Mouse (Mus musculus): ENCODE measurements at regions not wholly inside any gene's neighbourhood (a gene's known extent, or its start where the extent isn't known, plus 50 kb on each side); places are given as distances from the start of the nearest gene placed in this dataset.

GRCm38 (mm10) chr16:90666271-90666986 is 60.8 kb downstream of the Mis18a start:
- no peak for ATAC-seq (ENCODE audit: insufficient number of reproducible peaks, insufficient read depth, low FRiP score, low TSS enrichment)
- Histone ChIP-seq H3K9me3 (no peaks in the 10 kb centered on the region), H3K4me2 (replicated peaks) (no peak overlapping the region), H3K4me3 (no peak overlapping the region), H3K36me3 (no peaks in the 10 kb centered on the region), H3K27me3 (no peaks in the 10 kb centered on the region), H3K9ac (no peak overlapping the region), H3K4me1 (0 out of 2 replicates have a peak, but pooled peaks cover 4% of the 10 kb centered on the region), H3K27ac (no peak overlapping the region)
- WGBS: 90% methylated on average over 11 of the region's 11 CpGs

- Histone ChIP-seq H3K9me3 (no peaks in the 10 kb centered on the region), H3K4me2 (replicated peaks) (no peak overlapping the region), H3K9ac (no peak overlapping the region), H3K4me3 (no peak overlapping the region), H3K36me3 (no peaks in the 10 kb centered on the region), H3K4me1 (0 out of 2 replicates have a peak, but pooled peaks cover 4% of the 10 kb centered on the region), H3K27me3 (no peaks in the 10 kb centered on the region), H3K27ac (no peak overlapping the region)
- ATAC-seq (ENCODE audit: insufficient number of reproducible peaks, insufficient read depth, low FRiP score, low TSS enrichment): no peak
- 56% methylated on average over 9 of the region's 9 CpGs for WGBS
Observed at GRCm38 (mm10) chr16:90664086-90664485, 63.1 kb downstream of the Mis18a start.

GRCm38 (mm10) chr16:90658050-90658449 is 69.2 kb downstream of the Mis18a start:
- 91% methylated on average over 7 of the region's 7 CpGs for WGBS
- no peaks in the 10 kb centered on the region for H3K27me3 ChIP-seq

GRCm38 (mm10) chr16:90657027-90657426 is 70.2 kb downstream of the Mis18a start:
- Histone ChIP-seq H3K4me1 (peaks cover 6% of the 10 kb centered on the region; the same call in 1 of the 2 replicates), H3K4me2 (replicated peaks) (no peak overlapping the region), H3K36me3 (no peaks in the 10 kb centered on the region), H3K27ac (0 out of 2 replicates have a peak overlapping the region, but pooled peaks have one; percentile 2), H3K27me3 (no peaks in the 10 kb centered on the region), H3K4me3 (no peak overlapping the region), H3K9me3 (no peaks in the 10 kb centered on the region), H3K9ac (no peak overlapping the region)
- 68% methylated on average over 9 of the region's 9 CpGs for WGBS
- no peak for ATAC-seq (ENCODE audit: insufficient number of reproducible peaks, insufficient read depth, low FRiP score, low TSS enrichment)

More at GRCm38 (mm10) chr16:90658050-90658449, 69.2 kb downstream of the Mis18a start:
- no peak overlapping the region for H3K9ac ChIP-seq
- no peaks in the 10 kb centered on the region for H3K36me3 ChIP-seq
- H3K9me3 ChIP-seq: no peaks in the 10 kb centered on the region
- H3K4me2 ChIP-seq (replicated peaks): no peak overlapping the region
- no peak for ATAC-seq (ENCODE audit: insufficient number of reproducible peaks, insufficient read depth, low FRiP score, low TSS enrichment)
- no peak overlapping the region for H3K27ac ChIP-seq
- no peak overlapping the region for H3K4me3 ChIP-seq
- peaks cover 6% of the 10 kb centered on the region; the same call in 1 of the 2 replicates for H3K4me1 ChIP-seq

GRCm38 (mm10) chr16:90656571-90657011 is 70.6 kb downstream of the Mis18a start:
- no peak for ATAC-seq (ENCODE audit: insufficient number of reproducible peaks, insufficient read depth, low FRiP score, low TSS enrichment)

GRCm38 (mm10) chr16:90654853-90655252 is 72.4 kb downstream of the Mis18a start:
- no peak overlapping the region for H3K4me2 ChIP-seq (replicated peaks)
- no peak overlapping the region for H3K4me3 ChIP-seq
- no peaks in the 10 kb centered on the region for H3K36me3 ChIP-seq
- 92% methylated on average over 5 of the region's 5 CpGs for WGBS
- no peaks in the 10 kb centered on the region for H3K9me3 ChIP-seq
- no peaks in the 10 kb centered on the region for H3K27me3 ChIP-seq
- no peak overlapping the region for H3K27ac ChIP-seq
- peaks cover 6% of the 10 kb centered on the region; the same call in 1 of the 2 replicates for H3K4me1 ChIP-seq
- ATAC-seq (ENCODE audit: insufficient number of reproducible peaks, insufficient read depth, low FRiP score, low TSS enrichment): no peak
- no peak overlapping the region for H3K9ac ChIP-seq

More at GRCm38 (mm10) chr16:90656571-90657011, 70.6 kb downstream of the Mis18a start:
- H3K36me3 ChIP-seq: no peaks in the 10 kb centered on the region
- no peaks in the 10 kb centered on the region for H3K27me3 ChIP-seq
- H3K4me1 ChIP-seq: peaks cover 6% of the 10 kb centered on the region; the same call in 1 of the 2 replicates
- peak overlapping the region; percentile 2; the same call in 1 of the 2 replicates for H3K27ac ChIP-seq
- no peak overlapping the region for H3K4me2 ChIP-seq (replicated peaks)
- no peak overlapping the region for H3K4me3 ChIP-seq
- no peaks in the 10 kb centered on the region for H3K9me3 ChIP-seq
- H3K9ac ChIP-seq: no peak overlapping the region
- 55% methylated on average over 16 of the region's 16 CpGs for WGBS

- 58% methylated on average over 4 of the region's 4 CpGs for WGBS
Observed at GRCm38 (mm10) chr16:90652821-90653220, 74.4 kb downstream of the Mis18a start.

GRCm38 (mm10) chr16:90648161-90648560 is 79.0 kb downstream of the Mis18a start:
- WGBS: 83% methylated on average over 4 of the region's 4 CpGs
- Histone ChIP-seq H3K27me3 (no peaks in the 10 kb centered on the region), H3K36me3 (no peaks in the 10 kb centered on the region), H3K4me3 (no peak overlapping the region), H3K4me2 (replicated peaks) (no peak overlapping the region), H3K4me1 (no peaks in the 10 kb centered on the region), H3K27ac (no peak overlapping the region), H3K9me3 (no peaks in the 10 kb centered on the region), H3K9ac (no peak overlapping the region)
- ATAC-seq (ENCODE audit: insufficient number of reproducible peaks, insufficient read depth, low FRiP score, low TSS enrichment): no peak

More at GRCm38 (mm10) chr16:90652821-90653220, 74.4 kb downstream of the Mis18a start:
- Histone ChIP-seq H3K9ac (no peak overlapping the region), H3K27ac (no peak overlapping the region), H3K4me2 (replicated peaks) (no peak overlapping the region), H3K4me1 (peaks cover 6% of the 10 kb centered on the region; the same call in 1 of the 2 replicates), H3K27me3 (no peaks in the 10 kb centered on the region), H3K36me3 (no peaks in the 10 kb centered on the region), H3K4me3 (no peak overlapping the region), H3K9me3 (no peaks in the 10 kb centered on the region)
- no peak for ATAC-seq (ENCODE audit: insufficient number of reproducible peaks, insufficient read depth, low FRiP score, low TSS enrichment)

- no peaks in the 10 kb centered on the region for H3K4me1 ChIP-seq
- no peak overlapping the region for H3K27ac ChIP-seq
- H3K27me3 ChIP-seq: no peaks in the 10 kb centered on the region
- WGBS: 88% methylated on average over 6 of the region's 6 CpGs
- H3K36me3 ChIP-seq: no peaks in the 10 kb centered on the region
- no peaks in the 10 kb centered on the region for H3K9me3 ChIP-seq
- H3K4me2 ChIP-seq (replicated peaks): no peak overlapping the region
- no peak overlapping the region for H3K4me3 ChIP-seq
- no peak for ATAC-seq (ENCODE audit: insufficient number of reproducible peaks, insufficient read depth, low FRiP score, low TSS enrichment)
- H3K9ac ChIP-seq: no peak overlapping the region
Observed at GRCm38 (mm10) chr16:90642671-90643070, 84.5 kb downstream of the Mis18a start.

- H3K27ac ChIP-seq: no peak overlapping the region
- no peak for ATAC-seq (ENCODE audit: insufficient number of reproducible peaks, insufficient read depth, low FRiP score, low TSS enrichment)
Observed at GRCm38 (mm10) chr16:90635216-90635615, 92.0 kb downstream of the Mis18a start.

GRCm38 (mm10) chr16:90629976-90630375 is 97.2 kb downstream of the Mis18a start:
- WGBS: 11% methylated on average over 6 of the region's 6 CpGs
- H3K27ac ChIP-seq: peak overlapping the region; percentile 97

More at GRCm38 (mm10) chr16:90635216-90635615, 92.0 kb downstream of the Mis18a start:
- no peaks in the 10 kb centered on the region for H3K27me3 ChIP-seq
- H3K4me3 ChIP-seq: no peak overlapping the region
- no peaks in the 10 kb centered on the region for H3K36me3 ChIP-seq
- H3K4me1 ChIP-seq: peaks cover 5% of the 10 kb centered on the region; the same call in 1 of the 2 replicates
- no peak overlapping the region for H3K4me2 ChIP-seq (replicated peaks)
- no peaks in the 10 kb centered on the region for H3K9me3 ChIP-seq
- H3K9ac ChIP-seq: no peak overlapping the region
- WGBS: 44% methylated on average over 12 of the region's 12 CpGs

More at GRCm38 (mm10) chr16:90629976-90630375, 97.2 kb downstream of the Mis18a start:
- Histone ChIP-seq H3K4me3 (no peak overlapping the region), H3K4me2 (replicated peaks) (peak overlapping the region; percentile 26; the same call in 1 of the 2 replicates), H3K9me3 (no peaks in the 10 kb centered on the region), H3K9ac (no peak overlapping the region), H3K27me3 (no peaks in the 10 kb centered on the region), H3K36me3 (no peaks in the 10 kb centered on the region), H3K4me1 (peaks cover 35% of the 10 kb centered on the region)
- 0 out of 2 replicates have a peak, but pooled peaks have one; percentile 7 for ATAC-seq (ENCODE audit: insufficient number of reproducible peaks, insufficient read depth, low FRiP score, low TSS enrichment)

Data from embryonic facial prominence, embryonic 12.5 days (tissue).